Mouse (Mus musculus) splenic B cell, adult 2 months (primary cell): Measurements from ENCODE around the gene Tenm4.

Source experiments
- DNase-seq: peaks from one replicate; pipeline ENCODE4 v3.0.0-alpha.2; 2011; ENCODE audit warnings: low read depth, low spot score
- H3K27me3 ChIP-seq: 2 replicates; pipeline ENCODE4 v1.6.1; 2012; ENCODE audit warnings: mild to moderate bottlenecking, low read length, moderate library complexity, mixed read lengths; ENCODE audit not compliant: control insufficient read depth, poor library complexity, insufficient read depth, severe bottlenecking
- H3K36me3 ChIP-seq: 2 replicates; pipeline ENCODE4 v1.6.1; 2012; ENCODE audit warnings: mild to moderate bottlenecking, low read length, moderate library complexity, mixed read lengths; ENCODE audit not compliant: control insufficient read depth, poor library complexity, insufficient read depth, severe bottlenecking

The Tenm4 gene

DNA sequence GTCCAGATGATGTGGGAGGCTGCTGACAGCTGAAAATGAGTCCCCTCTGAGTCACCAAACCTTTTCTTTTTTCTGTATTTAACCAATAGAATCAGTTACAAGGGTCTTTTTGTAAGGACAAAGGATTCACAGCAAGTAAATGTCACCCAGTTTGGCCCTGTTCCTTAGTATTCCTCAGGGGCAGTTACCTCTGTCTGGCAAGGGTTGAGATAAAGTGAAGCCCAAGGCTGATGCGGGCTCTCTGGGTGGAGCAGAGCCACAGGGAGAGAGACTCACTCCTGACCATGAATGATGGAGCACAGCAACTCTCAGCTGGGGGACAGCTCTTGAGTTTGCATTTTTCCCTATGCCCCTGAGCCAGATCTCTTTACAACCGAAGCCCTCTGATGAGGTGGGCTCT lies 681.7 kb downstream of the Tenm4 start:
- no peaks in the 10 kb centered on the region for H3K36me3 ChIP-seq
- no peaks in the 10 kb centered on the region for H3K27me3 ChIP-seq
- DNase-seq, result no peak

DNA sequence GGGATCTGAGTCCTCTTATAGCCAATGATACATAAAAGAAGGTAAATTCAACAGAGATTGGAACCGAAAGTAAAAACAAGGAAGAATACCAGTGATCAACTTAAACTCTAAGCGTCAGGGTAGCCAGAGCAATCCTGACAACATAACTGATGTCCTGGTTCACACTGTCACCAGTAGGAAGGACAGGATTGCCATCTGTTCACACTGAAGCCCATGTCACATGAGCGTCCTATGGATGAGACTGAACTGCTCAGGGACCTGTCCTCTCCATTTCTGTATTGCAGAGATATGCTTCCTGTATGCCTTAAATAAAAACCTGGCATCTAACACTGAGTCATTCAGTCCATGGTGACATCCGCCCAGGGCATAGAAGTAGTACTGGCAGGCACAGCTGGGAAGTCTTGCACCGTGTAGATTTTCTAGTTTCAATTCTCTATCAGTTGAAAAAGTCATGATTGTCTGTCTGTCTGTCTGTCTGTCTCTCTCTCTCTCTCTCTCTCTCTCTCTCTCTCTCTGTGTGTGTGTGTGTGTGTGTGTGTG lies 684.9 kb downstream of the Tenm4 start:
- DNase-seq, result peak; percentile 14
- Histone ChIP-seq H3K27me3 (no peaks in the 10 kb centered on the region), H3K36me3 (no peaks in the 10 kb centered on the region)

DNA sequence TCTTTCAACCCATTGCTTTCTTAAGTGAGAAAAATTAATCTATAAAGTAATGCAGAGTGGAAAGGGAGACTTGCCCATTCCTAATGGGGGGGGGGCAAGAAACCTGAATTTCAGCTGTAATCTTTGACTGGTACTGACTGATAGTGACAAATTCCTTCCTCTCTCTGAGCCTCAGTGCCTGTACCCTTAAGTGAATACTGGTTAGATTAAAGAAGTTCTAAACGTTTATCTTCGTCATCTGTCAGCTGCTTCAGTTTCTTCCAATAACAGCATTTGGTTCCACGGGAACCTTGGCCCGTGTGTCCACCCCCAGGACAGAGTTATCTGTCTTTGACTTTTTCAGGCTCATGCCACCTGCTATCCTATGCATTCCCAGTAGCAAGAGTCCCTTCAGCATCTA lies 685.5 kb downstream of the Tenm4 start:
- DNase-seq, result no peak
- no peaks in the 10 kb centered on the region for H3K36me3 ChIP-seq
- no peaks in the 10 kb centered on the region for H3K27me3 ChIP-seq

DNA sequence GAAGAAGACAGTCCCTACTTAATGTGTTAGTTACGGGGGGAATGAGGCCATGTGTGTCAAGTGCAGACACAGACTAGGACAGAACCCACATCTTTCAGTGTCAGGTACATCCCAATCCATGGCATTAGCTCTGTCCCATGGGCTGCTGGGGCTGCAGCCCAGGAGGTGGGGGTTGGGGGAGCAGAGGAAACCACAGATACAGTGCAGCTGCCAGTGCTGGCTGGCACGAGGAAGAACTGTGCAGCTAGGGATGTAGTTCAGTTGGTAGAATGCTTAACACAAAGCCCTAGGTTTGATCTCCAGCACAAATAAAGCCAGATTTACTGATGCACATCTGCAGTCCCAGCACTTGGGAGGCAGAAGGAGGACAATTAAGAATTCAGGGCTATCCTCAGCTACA lies 688.0 kb downstream of the Tenm4 start:
- DNase-seq, result no peak
- H3K27me3 ChIP-seq, result no peaks in the 10 kb centered on the region
- no peaks in the 10 kb centered on the region for H3K36me3 ChIP-seq

DNA sequence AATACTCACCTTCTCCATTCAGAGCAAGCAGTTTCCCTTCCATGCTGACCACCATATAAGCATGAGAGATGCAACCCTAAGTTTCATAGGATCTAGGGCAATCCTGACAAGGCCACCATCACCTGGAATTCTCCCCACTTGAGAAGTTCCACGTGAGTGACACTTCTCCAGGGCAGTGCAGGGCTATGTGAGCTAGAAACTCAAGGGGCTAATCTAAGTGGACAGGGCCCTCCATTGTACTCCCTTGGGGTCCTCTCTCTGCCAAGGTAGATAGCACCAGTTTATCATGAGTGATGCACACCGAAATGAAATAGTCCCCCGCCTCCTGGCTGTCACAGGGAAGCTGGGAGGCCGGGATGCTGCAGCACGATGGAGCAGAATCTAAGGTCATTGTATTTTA lies 688.6 kb downstream of the Tenm4 start:
- no peak for DNase-seq
- no peaks in the 10 kb centered on the region for H3K27me3 ChIP-seq
- no peaks in the 10 kb centered on the region for H3K36me3 ChIP-seq

DNA sequence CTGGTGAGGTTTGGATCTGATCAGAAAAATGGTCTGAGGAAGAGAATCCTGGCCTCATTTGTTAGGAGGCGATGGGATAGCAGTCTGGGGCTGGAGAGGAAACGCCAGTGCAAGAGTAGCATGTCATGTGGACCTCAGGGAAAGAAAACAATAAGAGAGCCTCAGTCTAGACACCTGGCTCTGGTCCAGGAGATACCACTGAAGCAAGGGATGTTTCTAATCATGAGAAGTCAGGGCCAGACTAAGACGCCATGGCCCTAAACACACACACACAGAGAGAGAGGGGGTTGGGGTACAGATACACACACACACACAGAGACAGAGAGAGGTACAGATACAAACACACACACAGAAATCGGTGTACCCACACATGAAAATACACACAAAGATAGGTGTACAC lies 689.6 kb downstream of the Tenm4 start:
- H3K36me3 ChIP-seq, result no peaks in the 10 kb centered on the region
- no peaks in the 10 kb centered on the region for H3K27me3 ChIP-seq
- DNase-seq, result no peak

DNA sequence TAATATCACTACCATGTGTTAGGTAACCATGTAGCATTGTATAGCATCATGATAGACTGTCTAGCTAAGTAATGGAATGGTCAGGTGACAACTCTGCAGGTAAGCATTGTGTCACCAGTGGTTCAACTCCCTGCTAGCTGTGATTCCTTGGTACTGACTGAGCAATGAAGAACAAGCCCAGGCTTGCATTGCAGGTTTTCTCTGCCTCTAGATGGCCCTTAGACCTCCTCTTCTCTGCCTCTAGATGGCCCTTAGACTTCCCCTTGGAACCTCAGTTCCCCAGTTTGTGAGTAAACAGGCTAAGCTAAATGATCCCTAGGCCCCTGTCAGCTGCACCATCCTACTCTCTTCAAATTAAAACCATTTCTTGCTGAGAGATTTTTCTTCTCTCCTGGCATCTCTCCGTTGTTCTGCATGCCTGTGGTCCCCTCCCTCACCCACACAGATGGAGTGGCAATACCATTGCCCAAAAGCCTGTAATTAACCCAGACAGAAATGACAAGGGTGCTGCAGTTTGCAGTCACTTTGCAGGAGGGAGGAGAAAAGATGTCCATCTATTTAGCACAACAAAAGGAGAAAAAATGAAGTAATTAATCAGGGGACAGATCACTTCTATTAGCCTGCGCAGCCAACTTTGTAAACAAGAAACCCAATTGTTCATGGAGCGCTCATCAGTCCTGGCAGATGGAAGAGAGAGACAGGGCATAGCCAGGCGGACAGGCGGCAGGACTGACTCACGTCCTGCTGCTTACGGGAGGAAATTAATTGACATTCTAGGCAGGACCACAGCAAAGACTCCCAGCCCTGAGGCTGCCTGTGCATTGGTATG lies 694.1 kb downstream of the Tenm4 start:
- H3K36me3 ChIP-seq, result no peaks in the 10 kb centered on the region
- no peak for DNase-seq
- H3K27me3 ChIP-seq, result no peaks in the 10 kb centered on the region

DNA sequence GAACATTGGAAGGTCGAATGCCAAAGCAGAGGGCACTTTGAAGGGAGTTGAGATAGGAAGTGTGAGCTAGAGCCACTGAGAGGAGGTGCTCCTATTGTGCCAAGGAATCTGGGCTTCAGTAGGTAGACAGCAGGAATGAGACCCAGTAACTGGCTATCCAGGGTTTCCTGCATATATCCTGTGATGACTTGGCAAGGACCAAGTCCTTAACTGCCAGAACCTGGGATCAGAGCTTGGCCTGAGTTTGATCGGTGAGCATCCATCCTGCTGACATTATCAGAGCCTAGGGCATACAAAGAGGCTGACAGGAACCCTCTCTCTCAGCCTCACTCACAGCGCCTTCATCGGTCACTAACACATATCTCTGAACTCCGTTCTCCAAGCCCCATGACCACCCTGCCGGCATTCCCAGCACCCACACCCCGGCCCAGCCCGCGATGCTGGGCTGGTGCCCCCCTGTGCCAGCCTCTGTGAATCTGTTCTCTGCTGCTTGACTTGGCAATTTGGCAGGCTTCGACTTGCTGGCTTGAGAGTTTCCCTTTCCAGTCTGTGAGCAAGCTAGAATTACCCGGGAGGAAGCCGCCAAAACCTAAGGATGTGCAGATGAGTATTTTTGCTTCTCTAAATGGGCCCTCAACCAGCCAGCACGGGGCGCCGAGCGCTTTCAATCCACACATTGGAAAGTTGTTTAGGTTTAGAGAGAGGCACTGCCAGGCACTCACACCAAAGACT lies 698.2 kb downstream of the Tenm4 start:
- H3K27me3 ChIP-seq, result no peaks in the 10 kb centered on the region
- no peak for DNase-seq
- H3K36me3 ChIP-seq, result no peaks in the 10 kb centered on the region

DNA sequence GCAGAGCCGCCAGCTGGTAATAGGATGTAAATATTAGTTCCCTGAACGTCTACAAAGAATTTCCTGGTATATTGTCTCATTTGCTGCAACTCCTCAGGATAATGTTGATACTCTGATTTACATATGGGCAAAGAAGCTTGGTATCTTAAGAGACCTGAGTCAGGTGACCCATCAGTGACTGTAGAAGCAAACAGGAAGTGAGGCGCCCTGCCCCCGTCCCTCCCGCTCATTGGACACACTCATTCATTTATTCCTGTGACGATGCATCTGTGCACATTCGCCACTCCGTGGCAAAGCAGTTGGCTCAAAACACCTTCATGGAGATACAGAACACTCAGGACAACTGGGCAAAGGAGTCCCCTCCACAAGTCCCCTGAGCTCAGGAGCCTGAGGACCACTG lies 699.4 kb downstream of the Tenm4 start:
- peak; percentile 54 for DNase-seq
- Histone ChIP-seq H3K36me3 (no peaks in the 10 kb centered on the region), H3K27me3 (no peaks in the 10 kb centered on the region)

DNA sequence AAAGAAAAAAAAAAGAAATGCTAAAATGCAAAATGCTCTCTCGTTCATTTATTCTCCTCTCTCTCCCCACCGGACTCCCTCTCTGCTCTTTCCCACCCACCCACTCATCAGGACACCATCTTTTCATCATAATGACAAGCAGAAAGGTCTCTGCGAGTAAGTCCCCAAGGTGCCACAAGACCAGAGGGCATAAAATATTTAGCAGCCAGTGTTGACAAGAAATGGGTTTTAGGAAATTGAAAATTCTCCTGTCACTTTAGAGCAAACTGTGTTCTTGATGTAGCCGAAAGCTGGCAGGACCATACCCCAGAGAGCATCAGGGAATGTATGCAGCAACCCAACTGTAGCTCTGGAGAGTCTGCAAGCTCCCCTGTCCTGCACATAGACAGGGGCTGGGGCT lies 700.0 kb downstream of the Tenm4 start:
- Histone ChIP-seq H3K27me3 (no peaks in the 10 kb centered on the region), H3K36me3 (no peaks in the 10 kb centered on the region)
- DNase-seq, result no peak

DNA sequence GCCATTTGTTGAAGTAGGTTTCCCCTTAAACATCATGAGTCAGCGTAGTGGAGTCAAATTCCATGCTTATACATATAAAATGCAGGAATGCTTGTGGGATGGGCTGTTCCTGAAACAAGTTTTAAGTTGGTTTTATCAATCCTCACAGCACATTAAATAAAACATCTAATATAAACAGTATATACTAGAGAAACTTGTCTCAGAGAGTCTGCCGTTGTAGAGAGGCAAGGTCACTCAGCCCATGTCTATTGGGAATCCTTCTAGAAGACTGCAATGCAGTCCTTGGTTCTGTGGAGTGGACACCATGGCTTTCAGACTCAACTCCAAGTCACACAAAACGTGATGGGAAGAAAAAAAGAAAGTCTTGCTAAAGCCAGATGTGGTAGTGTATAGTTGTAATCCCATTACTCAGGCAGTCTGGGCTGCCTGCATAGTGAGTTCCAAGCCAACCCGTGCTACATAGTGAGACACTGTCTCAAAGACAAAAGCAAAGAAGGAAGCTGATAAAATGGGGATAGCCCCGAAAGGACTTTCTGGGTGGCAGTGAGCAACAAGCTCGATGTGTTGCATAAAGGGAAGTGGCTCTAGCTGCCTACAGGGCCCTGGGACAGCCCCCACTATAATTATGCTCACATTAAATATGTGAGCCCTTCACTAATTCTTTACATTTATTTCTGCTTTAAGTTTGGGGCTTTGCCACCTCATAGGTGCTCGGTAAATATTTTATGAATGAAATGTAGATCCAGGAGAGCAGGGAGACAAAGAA lies 707.6 kb downstream of the Tenm4 start:
- peak; percentile 69 for DNase-seq
- Histone ChIP-seq H3K27me3 (no peaks in the 10 kb centered on the region), H3K36me3 (no peaks in the 10 kb centered on the region)

DNA sequence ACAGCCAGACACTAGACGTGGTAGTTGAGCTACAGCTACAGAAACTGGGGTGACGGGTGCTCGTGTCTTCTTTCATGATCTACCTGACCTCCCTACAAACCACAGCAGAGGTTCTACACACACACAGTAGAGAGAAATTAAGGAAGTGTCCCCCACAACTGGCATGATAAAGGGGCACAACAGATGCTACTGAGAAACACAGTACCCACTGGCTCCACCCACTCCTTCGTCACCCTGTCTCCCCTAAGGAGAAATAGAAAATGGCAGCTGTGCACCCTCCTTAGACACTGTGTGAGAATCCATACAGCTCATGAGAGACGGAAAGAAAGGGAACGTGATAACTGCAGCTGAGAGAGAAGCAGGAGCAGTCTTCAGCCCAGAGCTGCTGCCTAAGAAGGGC lies 708.5 kb downstream of the Tenm4 start:
- Histone ChIP-seq H3K36me3 (no peaks in the 10 kb centered on the region), H3K27me3 (no peaks in the 10 kb centered on the region)
- DNase-seq, result peak; percentile 38

DNA sequence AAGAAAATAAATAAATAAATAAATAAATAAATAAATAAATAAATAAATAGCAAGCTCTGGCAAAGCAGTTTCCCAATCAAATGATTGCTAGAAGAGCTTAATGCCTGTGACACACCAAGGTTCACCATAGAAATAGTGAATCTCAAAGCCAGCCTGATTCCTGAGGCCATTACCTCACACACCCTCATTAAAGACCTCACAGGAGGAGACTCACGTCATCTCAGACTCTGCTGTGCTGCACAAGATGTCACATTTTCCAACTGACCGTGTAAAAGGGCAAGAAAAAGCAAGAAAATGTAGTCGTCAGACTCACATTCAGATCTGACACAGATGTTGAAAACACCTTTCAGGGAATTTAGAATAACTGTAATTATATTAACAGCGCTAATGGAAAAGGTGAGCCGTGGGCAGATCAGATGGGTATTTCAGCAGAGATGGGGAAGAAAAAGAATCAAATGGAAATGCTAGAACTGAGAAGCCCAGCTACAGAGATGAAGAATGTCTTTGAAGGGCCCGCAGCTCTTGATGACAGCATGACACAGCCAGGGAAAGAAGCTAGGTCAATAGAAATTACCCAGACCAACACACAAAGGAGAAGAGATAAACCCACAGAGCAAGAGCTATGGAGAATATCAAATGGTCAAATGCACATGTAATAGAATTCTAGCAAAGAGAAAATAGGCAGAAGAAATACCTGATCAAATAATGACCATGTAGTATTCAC lies 709.3 kb downstream of the Tenm4 start:
- Histone ChIP-seq H3K36me3 (no peaks in the 10 kb centered on the region), H3K27me3 (no peaks in the 10 kb centered on the region)
- no peak for DNase-seq

DNA sequence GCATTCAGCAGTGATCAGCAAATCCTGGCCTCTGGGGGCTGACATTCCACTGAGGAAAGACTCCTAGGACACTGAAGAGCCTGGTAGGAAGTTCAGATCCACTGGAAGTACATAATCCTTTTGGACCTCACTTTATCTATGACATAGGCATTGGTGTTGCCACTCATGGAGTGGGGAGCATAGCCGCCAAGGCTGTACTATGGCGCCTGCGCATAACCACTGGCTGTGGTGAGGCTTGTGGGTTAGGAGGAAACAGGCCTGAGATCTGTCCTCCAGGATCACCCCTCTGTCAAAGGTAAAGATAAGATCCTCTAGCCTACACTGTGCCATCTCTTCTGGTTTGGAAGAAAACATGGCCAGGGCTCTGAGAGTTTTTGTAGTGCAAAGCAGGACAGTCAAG lies 712.3 kb downstream of the Tenm4 start:
- DNase-seq, result no peak
- H3K36me3 ChIP-seq, result no peaks in the 10 kb centered on the region; the same call in 1 of the 2 replicates
- H3K27me3 ChIP-seq, result no peaks in the 10 kb centered on the region
